ENCODE assay signal across 26 mouse cellular contexts in genomic region chr11:37424312-37425169, GRCm38 (mm10).
A peak's percentile ranks its signal among the peaks of the same experiment; 100 is the strongest.
DNase-seq lines count a peak whose midpoint lies in the region; ATAC-seq lines count a peak whose summit lies in the region.
"Had no signal": no experiment of that assay in that cellular context is flagged by ENCODE, and none has a peak within 500 bp of the region (broad histone marks: within the 10 kb centered on the region; RNA-seq: fewer than 3 reads in every experiment).

No protein-coding gene starts in this region.

- no peak overlapping the region for H3K4me2 ChIP-seq in midbrain, embryonic 12.5 days (replicated peaks)
- H3K4me2 ChIP-seq in midbrain, embryonic 16.5 days (ENCODE audit: low read length) = no peak overlapping the region
- no peak overlapping the region for H3K4me2 ChIP-seq in forebrain, embryonic 16.5 days (ENCODE audit: low read length)
- H3K4me2 ChIP-seq: heart, embryonic 15.5 days; liver, embryonic 12.5 days had no signal

- DNase-seq in embryo, embryonic 11 days = peak; percentile 7
- no peak for DNase-seq in embryo, embryonic 9.5 days (ENCODE audit: extremely low spot score)
- no peak for DNase-seq in gastrocnemius, adult 8-10 months (ENCODE audit: low spot score in 2 of 2)
- no peak for DNase-seq in cerebellum, adult 8-10 months
- DNase-seq: adrenal gland, postnatal 14 days; cerebellum, adult 11-12 months; cerebellum, postnatal 10 days; gastrocnemius, postnatal 25 days; heart, adult 11 months; kidney, adult 18-20 months; kidney, postnatal 36 days; left cerebral cortex, postnatal 4 days; liver, postnatal 0 days; lung, postnatal 36 days; thymus, postnatal 4 days had no signal

- no peak overlapping the region for H3K9ac ChIP-seq in midbrain, embryonic 12.5 days (replicated peaks)
- no peak overlapping the region for H3K9ac ChIP-seq in midbrain, embryonic 16.5 days (ENCODE audit: low read depth, low read length)
- H3K9ac ChIP-seq in forebrain, embryonic 16.5 days (replicated peaks; ENCODE audit: low read depth, low read length) = no peak overlapping the region
- H3K9ac ChIP-seq: heart, embryonic 15.5 days; liver, embryonic 12.5 days; liver, postnatal 0 days had no signal

- H3K27ac ChIP-seq in midbrain, embryonic 12.5 days (replicated peaks) = no peak overlapping the region
- H3K27ac ChIP-seq in midbrain, embryonic 16.5 days (ENCODE audit: low read length) = no peak overlapping the region
- no peak overlapping the region for H3K27ac ChIP-seq in forebrain, embryonic 16.5 days (ENCODE audit: low read length)
- H3K27ac ChIP-seq: heart, embryonic 10.5 days; heart, embryonic 15.5 days; layer of hippocampus, adult 2 months; liver, embryonic 12.5 days had no signal

- H3K4me3 ChIP-seq in midbrain, embryonic 12.5 days = no peak overlapping the region
- H3K4me3 ChIP-seq in midbrain, embryonic 16.5 days (ENCODE audit: low read depth, low read length) = no peak overlapping the region
- H3K4me3 ChIP-seq in forebrain, embryonic 16.5 days (replicated peaks; ENCODE audit: low read length) = no peak overlapping the region
- H3K4me3 ChIP-seq: erythroblast, embryonic 14.5 days; heart, embryonic 10.5 days; heart, embryonic 15.5 days; layer of hippocampus, adult 2 months; liver, embryonic 12.5 days had no signal

- H3K4me1 ChIP-seq in midbrain, embryonic 12.5 days = peaks cover 9% of the 10 kb centered on the region
- H3K4me1 ChIP-seq in midbrain, embryonic 16.5 days (ENCODE audit: control insufficient read depth, insufficient read depth, low read length) = 0 out of 2 replicates have a peak, but pooled peaks cover 3% of the 10 kb centered on the region
- H3K4me1 ChIP-seq in forebrain, embryonic 16.5 days (replicated peaks; ENCODE audit: control insufficient read depth, insufficient read depth, low read length) = peaks cover 6% of the 10 kb centered on the region
- H3K4me1 ChIP-seq: heart, embryonic 10.5 days; heart, embryonic 15.5 days; liver, embryonic 12.5 days had no signal

- no peaks in the 10 kb centered on the region for H3K9me3 ChIP-seq in midbrain, embryonic 12.5 days
- no peaks in the 10 kb centered on the region for H3K9me3 ChIP-seq in midbrain, embryonic 16.5 days (replicated peaks; ENCODE audit: control insufficient read depth, low read length, poor library complexity, severe bottlenecking)
- H3K9me3 ChIP-seq in forebrain, embryonic 16.5 days (ENCODE audit: control insufficient read depth, low read length) = no peaks in the 10 kb centered on the region
- H3K9me3 ChIP-seq: G1E; heart, embryonic 10.5 days; heart, embryonic 15.5 days; liver, embryonic 12.5 days had no signal

- WGBS in midbrain, embryonic 12.5 days = 12% methylated on average over 5 of the region's 5 CpGs
- WGBS in midbrain, embryonic 16.5 days = 9% methylated on average over 5 of the region's 5 CpGs
- WGBS in forebrain, embryonic 16.5 days = 1% methylated on average over 5 of the region's 5 CpGs

- peaks cover 7% of the 10 kb centered on the region; the same call in 1 of the 2 replicates for H3K27me3 ChIP-seq in midbrain, embryonic 12.5 days
- no peaks in the 10 kb centered on the region for H3K27me3 ChIP-seq in midbrain, embryonic 16.5 days (ENCODE audit: control insufficient read depth, insufficient read depth, low read depth, low read length)
- H3K27me3 ChIP-seq in forebrain, embryonic 16.5 days (replicated peaks; ENCODE audit: control insufficient read depth, insufficient read depth, low read length) = no peaks in the 10 kb centered on the region
- H3K27me3 ChIP-seq: heart, embryonic 15.5 days; liver, embryonic 12.5 days; Patski had no signal

- peak; percentile 84 for ATAC-seq in midbrain, embryonic 12.5 days (ENCODE audit: low FRiP score, low read depth)
- ATAC-seq in midbrain, embryonic 16.5 days = no peak
- peak; percentile 49; the same call in 1 of the 2 replicates for ATAC-seq in forebrain, embryonic 16.5 days
- ATAC-seq: hindbrain, embryonic 16.5 days; liver, embryonic 12.5 days; liver, postnatal 0 days; Patski had no signal

- H3K36me3 ChIP-seq in midbrain, embryonic 12.5 days = no peaks in the 10 kb centered on the region
- no peaks in the 10 kb centered on the region for H3K36me3 ChIP-seq in midbrain, embryonic 16.5 days (ENCODE audit: control insufficient read depth, insufficient read depth, low read length)
- no peaks in the 10 kb centered on the region for H3K36me3 ChIP-seq in forebrain, embryonic 16.5 days (ENCODE audit: control insufficient read depth, insufficient read depth)
- H3K36me3 ChIP-seq: G1E; heart, embryonic 10.5 days; heart, embryonic 15.5 days; liver, embryonic 12.5 days had no signal
